Mouse (Mus musculus) liver, adult 2 months (tissue): Measurements from ENCODE around the gene Kcnj1.

ENCODE experiments used
- CTCF ChIP-seq: fragments of 200-500 bp; IDR thresholded peaks from 2 replicates; pipeline ENCODE4 v1.5.1; 2011; ENCODE audit warnings: low read depth, low read length, control low read depth
- POLR2A ChIP-seq: fragments of 200-500 bp; IDR thresholded peaks from 2 replicates; pipeline ENCODE4 v1.6.1; 2011; ENCODE audit warnings: low read length, control low read depth; ENCODE audit not compliant: insufficient read depth; ENCODE audit errors: extremely low read depth

- TF ChIP-seq CTCF (no peak), POLR2A (no peak)
These were observed 29.4 kb upstream of the Kcnj1 start for GRCm38 (mm10) chr9:32342929-32343328.
